Mouse (Mus musculus) stomach, embryonic 15.5 days (tissue): ENCODE measurements around the gene Aplf. TPM values are rescaled to one million over a fixed set of nuclear protein-coding genes. Genes with fewer than 3 reads are reported as not detected.
"Not testable (repeated sequence)": the region's sequence is repeated elsewhere in the genome, so short reads cannot be mapped to it uniquely, and the experiment has no call there.

Experiments
- ATAC-seq: fragments of 200-750 bp; cut with Nextera tagmentation; 2 replicates; pipeline ENCODE4 v1.8.0; 2017; ENCODE audit warnings: low read depth, moderate number of reproducible peaks, moderate TSS enrichment; ENCODE audit not compliant: insufficient read depth, low FRiP score
- H3K27ac ChIP-seq: fragments of 300-500 bp; sonication (generic); 2 replicates; pipeline ENCODE4 v1.5.1; 2015; ENCODE audit warnings: mild to moderate bottlenecking, inconsistent platforms
- H3K27me3 ChIP-seq: fragments of 300-500 bp; sonication (generic); replicated peaks from 2 replicates; pipeline ENCODE4 v1.6.1; 2015; ENCODE audit warnings: inconsistent platforms
- H3K36me3 ChIP-seq: fragments of 300-500 bp; sonication (generic); 2 replicates; pipeline ENCODE4 v1.6.1; 2015; ENCODE audit warnings: inconsistent platforms
- H3K4me1 ChIP-seq: fragments of 300-500 bp; sonication (generic); 2 replicates; pipeline ENCODE4 v1.6.1; 2015; ENCODE audit warnings: inconsistent platforms
- H3K4me2 ChIP-seq: fragments of 300-500 bp; sonication (generic); 2 replicates; pipeline ENCODE4 v1.6.1; 2015; ENCODE audit warnings: mild to moderate bottlenecking, inconsistent platforms
- H3K4me3 ChIP-seq: fragments of 300-500 bp; sonication (generic); replicated peaks from 2 replicates; pipeline ENCODE4 v1.5.1; 2015; ENCODE audit warnings: inconsistent platforms
- H3K9ac ChIP-seq: fragments of 300-500 bp; sonication (generic); 2 replicates; pipeline ENCODE4 v1.6.1; 2015; ENCODE audit warnings: inconsistent platforms
- H3K9me3 ChIP-seq: fragments of 300-500 bp; sonication (generic); 2 replicates; pipeline ENCODE4 v1.6.1; 2016; ENCODE audit warnings: inconsistent platforms
- WGBS: fragments of 180-500 bp; shearing (Covaris S2); methylation state at CpG from one replicate; pipeline ENCODE4 v1.1.7; 2015; 5-methylcytosine and 5-hydroxymethylcytosine counted together
- polyA plus RNA-seq: library from polyadenylated mRNA; unstranded; fragments of >200 nt; fragmentation: Nextera tagmentation; extraction: Ambion mirVana; gene quantifications from 2 replicates; pipeline ENCODE4 v1.2.1, GENCODE M21; 2015

The Aplf gene
- polyA plus RNA-seq, 1 experiment from 2014 or later = 16.7 TPM

GRCm38 (mm10) chr6:87663445-87663844, 8.5 kb downstream of the Aplf start:
- no peaks in the 10 kb centered on the region for H3K9me3 ChIP-seq
- no peak for ATAC-seq
- no peak overlapping the region for H3K9ac ChIP-seq
- no peak overlapping the region for H3K27ac ChIP-seq
- no peaks in the 10 kb centered on the region for H3K36me3 ChIP-seq
- H3K27me3 ChIP-seq = no peaks in the 10 kb centered on the region
- WGBS = 89% methylated on average over 9 of the region's 9 CpGs
- no peak overlapping the region for H3K4me3 ChIP-seq
- H3K4me1 ChIP-seq = no peaks in the 10 kb centered on the region
- H3K4me2 ChIP-seq = no peak overlapping the region

GRCm38 (mm10) chr6:87662197-87662596, 9.8 kb downstream of the Aplf start:
- Histone ChIP-seq H3K9me3 (no peaks in the 10 kb centered on the region), H3K9ac (no peak overlapping the region), H3K4me1 (no peaks in the 10 kb centered on the region), H3K4me3 (no peak overlapping the region), H3K36me3 (no peaks in the 10 kb centered on the region), H3K27me3 (no peaks in the 10 kb centered on the region), H3K27ac (no peak overlapping the region), H3K4me2 (no peak overlapping the region)
- peak; percentile 39; the same call in 1 of the 2 replicates for ATAC-seq
- 70% methylated on average over 6 of the region's 6 CpGs for WGBS

GRCm38 (mm10) chr6:87661707-87662106, 10.3 kb downstream of the Aplf start:
- WGBS = 74% methylated on average over 2 of the region's 2 CpGs
- Histone ChIP-seq H3K36me3 (no peaks in the 10 kb centered on the region), H3K27ac (no peak overlapping the region), H3K4me3 (no peak overlapping the region), H3K4me2 (no peak overlapping the region), H3K9ac (no peak overlapping the region), H3K27me3 (no peaks in the 10 kb centered on the region), H3K4me1 (no peaks in the 10 kb centered on the region), H3K9me3 (no peaks in the 10 kb centered on the region)
- no peak for ATAC-seq

GRCm38 (mm10) chr6:87658816-87659215, 13.2 kb downstream of the Aplf start:
- no peak overlapping the region for H3K27ac ChIP-seq
- ATAC-seq = no peak
- no peaks in the 10 kb centered on the region for H3K4me1 ChIP-seq
- WGBS = 89% methylated on average over 4 of the region's 4 CpGs
- no peaks in the 10 kb centered on the region for H3K27me3 ChIP-seq
- H3K9ac ChIP-seq = no peak overlapping the region
- H3K4me2 ChIP-seq = no peak overlapping the region
- H3K9me3 ChIP-seq = no peaks in the 10 kb centered on the region
- H3K36me3 ChIP-seq = 0 out of 2 replicates have a peak, but pooled peaks cover 3% of the 10 kb centered on the region
- H3K4me3 ChIP-seq = no peak overlapping the region

GRCm38 (mm10) chr6:87653904-87654638, 17.9 kb downstream of the Aplf start:
- H3K4me3 ChIP-seq = no peak overlapping the region
- no peaks in the 10 kb centered on the region for H3K4me1 ChIP-seq
- no peaks in the 10 kb centered on the region for H3K27me3 ChIP-seq
- peaks cover 9% of the 10 kb centered on the region; the same call in 1 of the 2 replicates for H3K36me3 ChIP-seq
- no peak overlapping the region for H3K9ac ChIP-seq
- H3K9me3 ChIP-seq = no peaks in the 10 kb centered on the region
- no peak overlapping the region for H3K27ac ChIP-seq
- WGBS = 49% methylated on average over 8 of the region's 8 CpGs
- no peak for ATAC-seq
- H3K4me2 ChIP-seq = no peak overlapping the region

- H3K4me2 ChIP-seq = no peak overlapping the region
- WGBS = 58% methylated on average over 3 of the region's 3 CpGs
- ATAC-seq = no peak
Measured at GRCm38 (mm10) chr6:87653478-87653877, 18.5 kb downstream of the Aplf start.

GRCm38 (mm10) chr6:87652670-87653069, 19.3 kb downstream of the Aplf start:
- H3K4me3 ChIP-seq = no peak overlapping the region
- ATAC-seq = no peak
- peaks cover 9% of the 10 kb centered on the region; the same call in 1 of the 2 replicates for H3K36me3 ChIP-seq
- no peak overlapping the region for H3K9ac ChIP-seq
- no peaks in the 10 kb centered on the region for H3K27me3 ChIP-seq
- H3K9me3 ChIP-seq = no peaks in the 10 kb centered on the region
- 94% methylated on average over 9 of the region's 9 CpGs for WGBS
- no peaks in the 10 kb centered on the region for H3K4me1 ChIP-seq
- H3K27ac ChIP-seq = no peak overlapping the region
- H3K4me2 ChIP-seq = no peak overlapping the region

More at GRCm38 (mm10) chr6:87653478-87653877, 18.5 kb downstream of the Aplf start:
- Histone ChIP-seq H3K9me3 (no peaks in the 10 kb centered on the region), H3K4me1 (no peaks in the 10 kb centered on the region), H3K27ac (no peak overlapping the region), H3K27me3 (no peaks in the 10 kb centered on the region), H3K4me3 (no peak overlapping the region), H3K9ac (no peak overlapping the region), H3K36me3 (peaks cover 9% of the 10 kb centered on the region; the same call in 1 of the 2 replicates)

- H3K9me3 ChIP-seq = no peaks in the 10 kb centered on the region
- no peak overlapping the region for H3K9ac ChIP-seq
- H3K27ac ChIP-seq = no peak overlapping the region
- peaks cover 9% of the 10 kb centered on the region; the same call in 1 of the 2 replicates for H3K36me3 ChIP-seq
- WGBS = 82% methylated on average over 5 of the region's 5 CpGs
- no peak overlapping the region for H3K4me3 ChIP-seq
- H3K4me2 ChIP-seq = no peak overlapping the region
- no peak for ATAC-seq
- no peaks in the 10 kb centered on the region for H3K4me1 ChIP-seq
- H3K27me3 ChIP-seq = no peaks in the 10 kb centered on the region
Measured at GRCm38 (mm10) chr6:87651787-87652186, 20.2 kb downstream of the Aplf start.

- no peaks in the 10 kb centered on the region for H3K27me3 ChIP-seq
- H3K9me3 ChIP-seq = no peaks in the 10 kb centered on the region
- 27% methylated on average over 11 of the region's 11 CpGs for WGBS
- no peaks in the 10 kb centered on the region for H3K36me3 ChIP-seq
- H3K9ac ChIP-seq = no peak overlapping the region
- H3K27ac ChIP-seq = no peak overlapping the region
- H3K4me1 ChIP-seq = peaks cover 4% of the 10 kb centered on the region; the same call in 1 of the 2 replicates
- H3K4me2 ChIP-seq = no peak overlapping the region
- ATAC-seq = no peak
- no peak overlapping the region for H3K4me3 ChIP-seq
Measured at GRCm38 (mm10) chr6:87638134-87638660, 33.8 kb downstream of the Aplf start.

- Histone ChIP-seq H3K4me2 (no peak overlapping the region), H3K27me3 (no peaks in the 10 kb centered on the region), H3K4me3 (no peak overlapping the region), H3K9ac (no peak overlapping the region), H3K36me3 (0 out of 2 replicates have a peak, but pooled peaks cover 4% of the 10 kb centered on the region), H3K27ac (no peak overlapping the region), H3K9me3 (no peaks in the 10 kb centered on the region), H3K4me1 (no peaks in the 10 kb centered on the region)
- peak; percentile 31; the same call in 1 of the 2 replicates for ATAC-seq
- WGBS = 75% methylated on average over 4 of the region's 4 CpGs
Measured at GRCm38 (mm10) chr6:87632176-87632575, 39.8 kb downstream of the Aplf start.

- not testable (repeated sequence) for H3K9ac ChIP-seq, H3K36me3 ChIP-seq, H3K4me1 ChIP-seq, H3K27ac ChIP-seq, ATAC-seq, H3K4me2 ChIP-seq, H3K9me3 ChIP-seq, H3K27me3 ChIP-seq, H3K4me3 ChIP-seq
- WGBS = 69% methylated on average over 15 of the region's 15 CpGs
Measured at GRCm38 (mm10) chr6:87628936-87629335, 43.1 kb downstream of the Aplf start.

GRCm38 (mm10) chr6:87623151-87623550, 48.8 kb downstream of the Aplf start:
- 86% methylated on average over 3 of the region's 3 CpGs for WGBS
- no peak for ATAC-seq
- Histone ChIP-seq H3K4me2 (no peak overlapping the region), H3K36me3 (no peaks in the 10 kb centered on the region), H3K4me3 (no peak overlapping the region), H3K27ac (no peak overlapping the region), H3K4me1 (peaks cover 2% of the 10 kb centered on the region; the same call in 1 of the 2 replicates), H3K9ac (no peak overlapping the region), H3K9me3 (no peaks in the 10 kb centered on the region), H3K27me3 (no peaks in the 10 kb centered on the region)
